Mouse (Mus musculus) heart, postnatal 36 days (tissue): ENCODE results near the gene Terb2. TPM values are rescaled to one million over a fixed set of nuclear protein-coding genes. Genes with fewer than 3 reads are reported as not detected.
"Not testable (repeated sequence)": the region's sequence is repeated elsewhere in the genome, so short reads cannot be mapped to it uniquely, and the experiment has no call there.

Source experiments
- DNase-seq, 2 experiments: peaks; one replicate each; pipeline ENCODE4 v3.0.0; 2021 to 2022
- intact Hi-C: fragments of 180-260 bp; cut with DNase I; formaldehyde crosslinking; loops from one replicate; pipeline ENCODE4 v1.15.1; 2025
- total RNA-seq, 2 experiments: library from RNA; stranded (reverse); gene quantifications; 2 replicates each; pipeline ENCODE4 v1.2.3; 2021

The Terb2 gene
- total RNA-seq, 2 experiments from 2014 or later, result not detected

DNA sequence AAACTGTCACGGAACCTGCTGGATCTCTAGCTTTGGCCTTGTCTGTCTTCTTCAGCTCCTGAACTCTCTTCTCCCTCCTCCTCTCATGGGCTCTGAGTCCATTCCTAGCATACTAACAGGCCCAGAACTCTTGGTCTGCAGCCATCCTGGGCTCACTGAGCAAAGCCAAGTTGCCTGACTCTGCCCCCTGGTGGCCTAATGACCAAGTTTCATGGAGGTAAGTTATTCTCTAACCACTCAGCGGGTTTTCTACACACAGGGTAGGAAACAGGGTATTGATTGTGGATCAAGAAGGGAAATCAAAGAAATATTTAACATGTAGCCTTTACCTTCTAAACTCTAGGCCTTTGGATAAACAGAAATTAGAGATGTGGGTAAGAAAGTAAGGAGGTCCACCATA is 25.4 kb upstream of the Terb2 start, which contains the start of gene Trim69:
Gene Trim69, plus strand, starts transcription at position 21 of the 400 bp plus-strand sequence.
- peak; percentile 84 to 89 for DNase-seq
- intact Hi-C loops, result loop anchor here (1.0 to 2.0 kb wide), 3 partner anchors 14 to 90 kb away; partner anchors contain the start of genes B2m and Spg11

DNA sequence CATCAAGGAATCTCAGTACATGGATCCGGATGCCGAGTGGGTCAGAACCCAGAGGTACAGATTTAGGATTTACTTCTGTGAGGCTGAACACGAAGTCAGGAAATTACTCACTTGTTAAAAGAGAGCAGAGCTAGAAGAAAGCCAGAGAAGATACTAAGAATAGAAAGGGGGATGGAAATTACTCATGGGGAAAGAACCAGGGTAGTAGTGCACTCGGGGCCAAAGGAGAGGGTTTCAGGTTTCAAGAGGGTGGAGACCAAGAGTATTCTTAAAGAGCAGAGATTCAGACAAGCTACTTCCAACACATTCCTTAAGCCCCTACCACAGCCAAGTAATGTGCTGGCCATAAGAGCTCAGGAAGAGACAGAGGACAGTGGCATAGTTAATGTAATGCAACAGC is 24.5 kb upstream of the Terb2 start:
- DNase-seq, result no peak
- intact Hi-C loops, result loop anchor here (2.0 kb wide), 2 partner anchors 15 to 43 kb away; partner anchors contain the start of genes B2m and Spg11

DNA sequence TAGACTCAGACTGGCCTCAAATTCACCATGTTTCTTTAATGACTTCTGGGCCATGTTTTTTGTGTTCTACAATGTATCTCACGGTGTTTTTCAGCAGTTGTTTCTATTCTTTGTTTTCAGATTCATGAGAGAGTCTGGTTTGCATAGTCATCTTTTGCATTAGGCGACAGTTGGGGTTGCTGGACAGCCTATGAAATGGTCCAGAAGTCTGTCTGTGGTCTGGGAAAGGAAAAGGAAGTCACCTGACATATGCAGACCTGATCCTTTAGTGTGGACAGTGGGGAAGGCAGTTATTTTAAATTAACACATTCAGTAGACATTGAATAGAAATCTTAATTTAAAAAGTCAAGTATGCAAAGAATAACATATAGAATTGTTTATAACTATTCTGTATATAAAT is 23.5 kb upstream of the Terb2 start:
- no peak for DNase-seq
- intact Hi-C loops, result no loop called here

DNA sequence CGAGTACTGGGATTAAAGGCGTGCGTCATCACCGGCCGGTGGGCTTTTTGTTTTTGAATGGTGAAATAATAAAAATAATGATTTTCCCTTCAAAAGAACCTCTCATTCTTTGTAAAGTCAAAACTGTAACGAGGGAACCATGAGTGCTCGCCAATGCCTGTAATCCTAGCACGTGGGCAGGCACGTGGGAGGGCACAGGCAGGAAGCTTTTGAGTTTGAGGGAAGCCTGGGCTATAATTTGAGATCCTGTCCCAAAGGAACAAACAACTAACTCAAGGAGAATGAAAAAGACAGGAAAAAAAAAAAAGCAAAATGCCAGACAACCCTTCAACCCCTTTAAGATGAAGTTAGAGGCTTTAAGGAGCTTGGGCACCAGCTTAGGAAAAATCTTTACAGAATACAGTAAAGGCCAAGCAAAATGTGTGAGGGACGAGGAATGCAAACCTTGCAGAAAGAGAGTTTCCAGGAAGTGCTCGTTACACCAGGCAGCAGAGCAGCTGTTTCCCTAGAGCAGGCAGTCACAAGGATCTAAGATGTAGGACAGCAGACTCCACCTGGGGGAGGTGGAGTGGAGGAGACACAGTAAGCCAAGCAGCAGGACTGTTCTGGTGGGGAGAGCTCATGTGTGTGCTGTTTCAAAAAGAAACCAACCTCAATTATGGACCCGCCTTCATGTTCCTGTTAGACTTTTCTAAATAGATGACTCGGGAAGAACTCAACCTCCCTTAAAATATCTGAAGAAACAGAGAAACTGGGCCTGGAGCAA is 22.5 kb upstream of the Terb2 start:
- no peak for DNase-seq
- intact Hi-C loops, result no loop called here

DNA sequence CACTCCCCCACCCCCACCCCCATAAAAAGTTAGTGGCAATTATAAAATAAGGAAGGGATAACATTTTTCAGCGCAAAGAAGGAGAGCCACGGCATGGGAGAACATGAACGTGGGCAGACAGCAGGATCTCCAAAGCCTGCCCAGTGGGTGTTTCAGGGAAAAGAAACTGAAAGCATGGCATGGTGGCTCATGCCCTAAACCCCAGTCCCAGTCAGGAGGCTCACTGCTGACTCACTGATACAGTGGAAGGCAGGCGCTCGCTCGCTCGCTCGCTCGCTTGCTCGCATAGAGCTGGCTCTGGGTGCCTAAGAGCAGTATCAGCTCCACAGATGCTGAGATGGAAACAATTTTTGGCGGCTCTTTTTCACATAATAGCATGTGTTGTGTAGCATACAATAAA is 21.8 kb upstream of the Terb2 start:
- intact Hi-C loops, result no loop called here
- DNase-seq, result no peak

DNA sequence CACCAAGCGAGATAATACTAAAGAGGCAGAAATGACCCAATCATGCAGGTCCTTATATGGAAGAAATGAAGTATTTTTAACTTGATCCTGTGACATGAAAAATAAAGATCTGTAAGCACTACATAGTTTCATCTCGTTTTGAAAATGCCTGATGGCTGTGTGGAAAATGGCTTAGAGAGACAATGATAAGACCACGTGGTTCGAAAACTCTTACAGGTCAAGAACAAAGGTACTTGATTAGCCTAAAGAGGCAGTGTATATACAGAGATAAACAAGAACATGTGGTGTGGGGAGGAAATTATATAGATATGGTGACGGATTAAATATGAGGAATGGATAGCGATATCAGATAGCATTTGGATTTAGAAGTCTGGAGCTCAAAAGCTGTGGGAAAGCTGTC is 14.8 kb upstream of the Terb2 start:
- intact Hi-C loops, result no loop called here
- DNase-seq, result no peak

DNA sequence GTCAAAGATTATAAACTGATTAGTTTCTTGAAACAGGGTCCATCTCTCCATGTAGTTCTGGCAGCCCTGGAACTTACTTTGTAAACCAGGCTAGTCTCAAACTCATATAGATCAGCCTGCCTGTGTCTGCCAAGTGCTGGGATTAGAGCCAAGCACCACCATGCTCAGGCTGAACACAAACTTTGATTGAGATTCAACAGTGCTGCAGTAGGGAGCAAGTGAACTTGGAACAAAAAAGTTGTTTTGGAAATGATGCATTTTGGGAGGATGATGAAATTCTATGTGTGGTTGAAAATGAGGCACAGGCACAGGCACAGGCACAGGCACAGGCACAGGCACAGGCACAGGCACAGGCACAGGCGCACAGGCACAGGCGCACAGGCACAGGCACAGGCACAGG is 13.9 kb upstream of the Terb2 start:
- intact Hi-C loops, result no loop called here
- DNase-seq, result no peak

DNA sequence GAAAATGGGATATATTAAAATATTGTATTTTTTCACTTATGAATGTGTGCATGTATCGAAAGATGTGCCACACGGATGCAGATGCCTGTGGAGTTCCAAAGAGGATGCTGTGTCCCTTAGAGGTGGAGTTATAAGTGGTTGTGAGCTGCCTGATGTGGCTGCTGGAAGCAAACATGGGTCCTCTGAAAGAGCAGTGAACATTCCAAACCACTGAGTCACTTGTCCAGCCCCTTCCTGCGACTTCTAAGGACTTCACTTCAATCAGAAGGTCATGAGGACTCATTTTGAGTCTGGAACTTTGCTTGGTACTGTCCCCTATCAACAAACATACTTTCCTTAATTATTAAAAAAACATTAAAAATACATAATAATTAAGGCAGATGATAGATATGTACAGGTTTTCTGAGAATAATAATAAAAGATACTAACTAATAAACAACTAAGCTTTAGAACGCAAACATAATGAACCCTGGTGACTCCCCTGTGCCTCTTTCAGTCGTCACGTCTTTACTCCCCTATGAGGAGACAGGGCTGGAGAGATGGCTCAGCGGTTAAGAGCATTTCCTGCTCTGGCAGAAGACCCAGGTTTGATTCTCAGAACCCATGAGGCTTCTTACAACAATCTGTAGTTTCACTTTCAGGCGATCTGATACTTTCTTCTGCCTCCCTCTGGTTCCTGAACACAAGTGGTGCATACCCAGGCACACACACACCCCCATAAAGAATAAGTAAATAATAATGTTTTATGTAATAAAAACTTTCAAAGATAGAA is 5.8 kb upstream of the Terb2 start:
- intact Hi-C loops, result no loop called here

DNA sequence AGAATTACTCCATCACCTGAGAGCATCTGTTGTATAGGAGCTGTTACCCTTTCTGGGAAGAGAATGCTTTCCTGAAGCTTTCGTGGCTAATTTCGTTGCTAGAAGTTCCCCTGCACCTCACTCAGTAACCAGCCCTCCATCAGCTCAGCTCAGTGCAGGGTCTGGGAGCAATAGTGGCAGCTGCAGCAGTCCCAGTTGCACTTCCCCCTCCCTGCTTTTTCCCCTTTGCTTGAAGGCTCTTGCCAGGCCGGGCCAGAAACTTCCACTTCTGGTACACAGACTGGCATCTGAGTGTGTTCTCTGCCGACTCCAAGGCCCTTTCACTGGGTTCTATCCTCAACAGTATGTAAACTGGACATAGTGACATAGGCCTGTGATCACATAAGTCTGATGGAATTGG is 986 bp upstream of the Terb2 start:
- DNase-seq, result no peak
- intact Hi-C loops, result no loop called here

More for the DNA sequence above, 5.8 kb upstream of the Terb2 start:
- DNase-seq, result no peak

DNA sequence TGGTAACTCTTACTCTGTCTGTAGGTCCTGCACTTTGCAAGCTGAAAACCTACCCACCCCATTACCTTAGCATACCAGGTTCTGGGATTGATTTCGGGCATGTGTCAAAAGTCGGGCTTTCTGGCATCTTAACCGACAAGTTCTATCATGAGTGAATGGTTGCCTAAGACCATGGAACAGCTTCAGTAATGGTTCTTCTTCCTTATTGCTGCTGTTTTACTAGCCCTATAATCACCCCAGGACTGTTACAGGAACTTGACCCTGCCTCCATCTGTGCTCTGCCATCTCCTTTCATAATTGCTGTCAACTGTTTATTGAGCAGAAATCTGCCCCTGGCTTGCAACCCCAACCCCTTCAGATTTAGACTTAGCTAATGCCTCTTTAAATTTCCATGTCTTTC is 679 bp downstream of the Terb2 start:
- DNase-seq, result no peak
- intact Hi-C loops, result no loop called here

DNA sequence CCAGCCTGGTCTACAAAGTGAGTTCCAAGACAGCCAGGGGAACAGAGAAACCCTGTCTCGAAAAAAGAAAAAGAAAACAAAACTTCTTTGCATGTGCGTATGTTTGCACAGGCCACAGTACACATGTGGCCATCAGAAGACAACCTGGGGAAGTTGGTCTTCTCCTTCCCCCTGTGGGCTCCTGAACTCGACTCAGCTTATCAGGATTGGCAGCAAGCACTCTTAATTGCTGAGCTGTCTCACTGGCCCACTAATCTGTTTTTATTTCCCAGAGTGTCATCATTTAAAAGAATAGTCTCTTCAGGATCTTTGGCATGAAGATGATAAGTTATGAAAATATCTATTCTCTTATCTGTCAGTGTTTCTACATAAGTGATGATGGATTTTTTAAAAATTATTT is 5.8 kb downstream of the Terb2 start:
- intact Hi-C loops, result loop anchor here (10.0 kb wide), 2 partner anchors 273 to 433 kb away; no protein-coding TSS in a partner anchor
- no peak for DNase-seq

DNA sequence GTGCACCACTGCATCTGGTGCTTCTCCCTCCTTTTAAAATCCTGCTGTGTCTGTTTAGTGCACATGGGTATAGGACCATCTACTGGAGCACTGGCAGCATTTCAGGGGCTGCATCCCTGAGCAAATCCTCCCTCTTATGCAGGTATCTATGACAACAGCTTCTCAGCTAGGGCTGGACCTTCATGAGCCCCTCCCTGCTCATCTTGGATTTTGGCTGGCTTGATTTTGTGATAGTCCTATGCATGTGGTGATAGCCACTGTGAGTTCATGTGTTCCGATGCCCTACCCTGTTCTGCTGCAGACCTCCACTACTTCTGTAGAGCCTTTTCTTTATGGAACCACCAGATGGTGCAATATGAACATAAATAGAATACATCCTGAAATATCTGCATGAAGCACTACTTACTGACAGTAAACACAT is 8.4 kb downstream of the Terb2 start:
- intact Hi-C loops, result loop anchor here (1.0 to 10.0 kb wide), 6 partner anchors 50 to 430 kb away; no protein-coding TSS in a partner anchor
- no peak for DNase-seq

DNA sequence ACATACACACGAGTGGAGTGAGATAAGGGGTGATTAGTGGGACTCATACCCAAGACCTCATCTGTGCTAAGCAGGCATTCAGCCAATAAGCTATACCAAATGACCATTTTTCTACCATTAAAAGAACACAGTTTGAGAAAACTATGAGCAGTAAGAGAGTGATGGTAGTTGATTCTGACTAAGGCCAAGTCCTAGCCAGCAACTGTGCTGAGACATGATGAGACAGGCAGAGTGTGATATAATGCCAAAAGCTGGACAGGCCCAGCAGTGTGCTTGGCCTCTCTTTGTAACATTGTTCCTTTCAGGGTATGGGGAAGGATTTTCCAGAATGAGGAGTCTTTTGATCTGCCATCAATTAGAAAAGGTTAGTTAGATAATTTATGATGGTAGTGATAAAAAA is 15.4 kb downstream of the Terb2 start:
- no peak for DNase-seq
- intact Hi-C loops, result no loop called here

DNA sequence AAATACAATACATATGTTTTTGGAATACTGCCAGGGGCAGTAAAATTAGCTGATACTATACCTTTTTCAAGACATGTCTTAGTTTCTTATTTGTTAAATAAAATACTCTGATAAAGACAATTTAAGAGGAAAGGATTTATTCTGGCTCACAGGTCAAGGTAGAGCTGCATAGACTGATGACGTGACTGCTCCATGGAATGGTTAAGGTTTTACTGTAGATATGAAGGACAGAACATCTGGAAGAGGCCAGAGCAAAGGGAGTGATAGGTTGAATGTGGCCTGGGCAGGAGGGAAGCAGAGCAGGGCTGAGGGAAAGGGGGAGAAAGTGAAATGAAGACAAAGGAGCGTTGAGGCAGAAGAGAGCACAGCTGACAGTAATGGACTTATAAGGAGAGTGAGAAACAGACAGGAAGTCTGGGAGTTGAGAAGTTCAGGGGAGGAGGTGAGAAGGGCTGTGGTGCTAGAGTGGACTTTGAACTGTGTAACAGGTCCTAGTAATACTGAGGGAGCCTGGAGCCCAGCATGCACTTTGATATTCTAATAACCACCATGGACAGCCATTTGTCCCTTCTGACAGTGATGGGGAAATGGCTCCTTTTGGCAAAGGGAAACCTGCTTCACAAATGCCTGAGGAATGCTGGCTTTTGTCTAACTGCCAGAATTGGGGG is 20.5 kb downstream of the Terb2 start:
- intact Hi-C loops, result no loop called here
- no peak for DNase-seq

DNA sequence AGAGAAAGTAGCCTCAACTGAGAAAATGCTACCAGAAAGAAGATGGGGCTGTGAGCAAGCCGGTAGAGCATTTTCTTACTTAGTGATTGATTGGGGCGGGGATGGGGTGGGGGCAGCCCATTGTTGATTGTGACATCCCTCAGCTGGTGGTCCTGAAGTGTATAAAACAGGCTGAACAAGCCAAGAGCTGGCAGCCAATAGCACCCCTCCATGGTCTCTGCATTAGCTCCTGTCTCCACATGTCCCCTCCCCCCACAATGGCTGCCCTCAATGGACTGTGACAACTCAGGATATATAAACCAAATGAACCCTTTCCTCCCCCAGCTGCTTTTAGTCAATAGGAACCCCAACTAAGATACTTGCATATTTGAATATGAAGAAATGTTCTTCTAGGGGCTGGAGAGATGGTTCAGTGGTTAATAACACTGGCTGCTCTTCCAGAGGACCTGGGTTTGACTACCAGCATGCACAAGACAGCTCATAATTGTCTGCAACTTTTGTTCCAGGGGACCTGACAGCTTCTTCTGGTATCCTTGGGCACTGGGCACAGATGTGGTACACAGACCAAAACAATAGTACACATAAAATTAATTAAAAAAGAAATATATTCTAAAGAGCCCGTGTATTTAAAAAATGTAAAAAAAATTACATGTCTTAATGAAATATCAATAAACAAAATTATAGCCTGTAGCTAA is 24.6 kb downstream of the Terb2 start:
- intact Hi-C loops, result no loop called here
- DNase-seq, result no peak

DNA sequence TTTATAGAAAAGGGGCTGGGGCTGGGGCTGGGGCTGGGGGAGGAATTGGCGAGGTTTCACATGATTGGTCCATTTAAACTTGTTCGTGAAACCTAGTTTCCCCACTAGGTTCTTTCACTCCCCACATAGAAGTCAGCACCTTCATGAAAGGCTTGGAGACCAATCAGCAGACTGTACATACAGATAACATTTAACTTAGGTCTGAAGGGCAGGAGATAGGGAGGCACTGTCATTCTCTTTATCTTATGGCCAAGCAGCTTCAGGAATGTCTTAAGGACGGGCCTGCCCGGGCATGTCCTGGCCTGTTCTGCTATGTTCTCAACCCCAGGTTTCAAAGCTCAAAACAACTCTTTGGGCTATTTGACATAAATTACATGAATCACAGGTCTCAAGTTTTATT is 31.0 kb downstream of the Terb2 start:
- intact Hi-C loops, DNase-seq: not testable (repeated sequence)

DNA sequence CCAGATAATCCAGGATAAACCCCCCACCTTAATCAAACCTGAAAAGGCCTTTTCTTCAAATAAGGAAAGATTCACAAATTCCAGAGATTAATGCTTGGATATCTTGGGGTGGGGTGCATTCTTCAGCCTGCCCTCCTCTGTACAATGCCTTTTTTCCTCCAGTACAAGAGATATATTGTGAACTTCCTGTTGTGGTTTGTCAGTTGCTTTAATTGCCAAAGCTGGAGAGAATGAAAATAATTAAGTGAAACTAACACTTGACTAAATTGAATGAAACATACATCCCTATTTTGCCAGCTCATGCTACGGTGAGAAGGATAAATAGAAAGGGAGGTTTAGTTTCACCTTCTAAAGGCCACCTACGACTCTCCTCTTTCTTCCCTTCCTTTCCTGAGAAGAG is 32.2 kb downstream of the Terb2 start:
- DNase-seq, result no peak
- intact Hi-C loops, result no loop called here

DNA sequence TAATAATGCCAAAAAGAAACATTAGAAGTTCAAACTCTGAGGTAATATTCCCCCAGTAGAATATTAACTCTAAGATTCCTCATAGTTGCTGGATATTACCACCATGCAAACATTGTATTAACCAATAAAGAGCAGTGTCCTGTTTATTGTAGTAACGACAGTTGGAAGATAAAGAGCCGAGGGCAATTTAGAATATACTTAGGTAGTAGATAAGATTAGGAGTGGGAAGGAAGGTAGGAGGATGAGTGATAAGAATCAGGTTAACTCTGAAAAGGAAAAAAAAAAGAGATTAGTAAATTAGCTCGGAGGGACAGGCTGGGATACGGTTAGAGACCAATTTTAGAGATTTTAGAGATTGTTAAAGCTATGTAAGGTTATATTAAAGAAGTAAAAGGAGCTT is 35.3 kb downstream of the Terb2 start:
- intact Hi-C loops, result no loop called here

DNA sequence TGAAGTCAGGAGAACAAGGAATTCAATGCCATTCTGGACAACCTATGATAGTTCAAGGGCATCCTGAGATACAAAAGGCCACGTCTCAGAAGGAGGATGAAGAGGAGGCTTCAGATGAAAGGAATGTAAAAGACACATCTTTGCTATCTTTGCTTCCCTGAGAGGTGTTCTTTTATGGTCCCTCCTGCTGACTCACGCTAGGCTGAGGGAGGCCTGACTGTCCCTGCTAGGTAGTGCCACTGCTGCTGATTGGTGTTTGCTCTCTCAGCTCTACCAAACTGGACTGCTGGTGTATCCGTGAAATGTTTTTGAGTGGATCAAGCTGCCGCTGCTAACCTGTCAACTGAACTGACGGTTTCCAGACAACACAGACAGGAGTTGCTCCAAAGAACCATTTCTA is 35.7 kb downstream of the Terb2 start:
- DNase-seq, result no peak
- intact Hi-C loops, result no loop called here

More for the DNA sequence above, 35.3 kb downstream of the Terb2 start:
- DNase-seq, result no peak

DNA sequence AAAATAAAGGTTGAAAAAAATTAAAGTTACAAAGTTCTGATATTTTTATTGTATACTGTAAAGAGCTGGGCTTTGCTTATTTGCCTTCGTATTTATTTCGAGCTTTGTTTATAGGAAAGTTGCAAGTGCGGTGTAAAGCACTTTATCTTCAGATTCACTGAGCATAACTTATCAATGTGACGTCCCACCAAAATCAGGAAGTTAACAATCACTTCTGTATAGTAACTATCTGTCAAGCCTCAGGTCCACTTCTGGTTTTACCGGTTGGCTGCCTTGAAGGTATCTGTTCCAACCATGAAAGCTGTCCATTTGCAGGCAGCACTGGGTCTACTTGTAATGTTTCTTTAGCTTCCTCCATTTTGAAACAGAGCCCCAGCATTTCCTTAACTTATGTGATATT is 36.2 kb downstream of the Terb2 start:
- intact Hi-C loops, result no loop called here
- DNase-seq, result no peak

DNA sequence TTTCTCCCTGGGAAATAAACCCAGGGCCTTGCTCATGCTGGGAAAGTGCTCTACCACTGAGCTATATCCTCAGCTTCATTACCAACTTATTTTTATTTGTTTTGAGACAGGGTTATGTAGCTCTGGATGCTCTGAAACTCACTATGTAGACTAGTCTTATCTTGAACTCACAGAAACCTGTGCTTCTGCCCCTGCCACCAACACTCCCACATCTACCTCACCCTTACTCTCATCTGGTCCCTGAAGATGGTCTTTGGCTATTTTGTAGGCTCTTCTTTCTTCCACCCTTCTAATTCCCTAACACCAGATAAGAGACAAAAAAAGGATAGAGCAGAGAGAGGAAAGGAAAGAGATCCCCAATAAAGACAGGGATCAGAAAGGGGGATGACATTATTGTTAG is 37.6 kb downstream of the Terb2 start:
- intact Hi-C loops, result no loop called here
- DNase-seq, result no peak
